Mouse (Mus musculus) G1E (cell line): ENCODE data around the gene Slc16a14. TPM values are rescaled to one million over a fixed set of nuclear protein-coding genes. Genes with fewer than 3 reads are reported as not detected.

Source experiments
- ATAC-seq: 2 replicates; pipeline ENCODE4 v1.8.0; 2016; ENCODE audit warnings: mild to moderate bottlenecking; ENCODE audit not compliant: insufficient number of reproducible peaks, poor library complexity, low FRiP score, severe bottlenecking; ENCODE audit errors: extremely low read depth
- DNase-seq: peaks from one replicate; pipeline ENCODE4 v3.0.0; 2012; ENCODE audit warnings: low spot score
- H3K27me3 ChIP-seq: 2 replicates; pipeline ENCODE4 v1.6.1; 2012; ENCODE audit warnings: mild to moderate bottlenecking, low read length, inconsistent platforms; ENCODE audit not compliant: insufficient read depth
- H3K36me3 ChIP-seq: replicated peaks from 2 replicates; pipeline ENCODE3; 2012; ENCODE audit warnings: mild to moderate bottlenecking, inconsistent platforms
- H3K4me1 ChIP-seq: 2 replicates; pipeline ENCODE4 v1.6.1; 2012; ENCODE audit warnings: low read depth, low read length, inconsistent platforms, mixed read lengths; ENCODE audit not compliant: insufficient read depth
- H3K4me3 ChIP-seq: 2 replicates; pipeline ENCODE4 v1.5.1; 2012; ENCODE audit warnings: low read depth, mild to moderate bottlenecking, inconsistent platforms, low read length, moderate library complexity, mixed read lengths
- H3K9me3 ChIP-seq: replicated peaks from 2 replicates; pipeline ENCODE4 v1.6.1; 2012; ENCODE audit warnings: inconsistent platforms
- CTCF ChIP-seq: IDR thresholded peaks from 2 replicates; pipeline ENCODE4 v1.5.1; 2012; ENCODE audit warnings: low read depth, low read length, inconsistent platforms, mixed read lengths
- GATA1 ChIP-seq: IDR thresholded peaks from 2 replicates; pipeline ENCODE4 v1.6.1; 2012; ENCODE audit warnings: borderline replicate concordance, low read length, inconsistent platforms, mixed read lengths
- GATA2 ChIP-seq: IDR thresholded peaks from 2 replicates; pipeline ENCODE4 v1.6.1; 2012; ENCODE audit warnings: low read depth, low read length, inconsistent platforms, borderline replicate concordance
- POLR2AphosphoS5 ChIP-seq: IDR thresholded peaks from 2 replicates; pipeline ENCODE4 v1.6.1; 2012; ENCODE audit warnings: low read depth, low read length, inconsistent platforms; ENCODE audit not compliant: insufficient replicate concordance
- TAL1 ChIP-seq: conservative IDR thresholded peaks from 2 replicates; pipeline ENCODE4 v1.6.1; 2012; ENCODE audit warnings: low read depth, low read length, inconsistent platforms, mixed read lengths
- polyA plus RNA-seq: library from polyadenylated mRNA; stranded (reverse); fragments of >175 nt; gene quantifications from 2 replicates; pipeline ENCODE4 v1.2.3, GENCODE M21; 2012
- total RNA-seq, 2 experiments: library from RNA; stranded (forward) in 1 of 2; stranded (reverse) in 1 of 2; fragments of 200-1000 nt in 1 of 2; fragments of >200 nt in 1 of 2; fragmentation: Nextera tagmentation in 1 of 2; gene quantifications; 2 replicates each; pipeline ENCODE4 v1.2.3; 2014 to 2017

The Slc16a14 gene
- total and polyA plus RNA-seq, 3 experiments, result 0.01 to 0.11 TPM; not detected in 1

GRCm38 (mm10) chr1:84866231-84866630 lies 68.7 kb downstream of the Slc16a14 start:
- peaks cover 59% of the 10 kb centered on the region for H3K4me1 ChIP-seq
- no peaks in the 10 kb centered on the region for H3K9me3 ChIP-seq
- TF ChIP-seq POLR2AphosphoS5, result no peak
- TF ChIP-seq CTCF, result no peak
- no peak for TF ChIP-seq GATA2
- no peak for TF ChIP-seq GATA1
- no peak for TF ChIP-seq TAL1
- no peaks in the 10 kb centered on the region for H3K27me3 ChIP-seq
- H3K4me3 ChIP-seq, result no peak overlapping the region
- no peaks in the 10 kb centered on the region for H3K36me3 ChIP-seq
- ATAC-seq (no peak), DNase-seq (no peak)

GRCm38 (mm10) chr1:84864645-84865044 lies 70.3 kb downstream of the Slc16a14 start:
- H3K4me1 ChIP-seq, result peaks cover 64% of the 10 kb centered on the region
- no peaks in the 10 kb centered on the region for H3K27me3 ChIP-seq
- ATAC-seq (no peak), DNase-seq (no peak)
- no peaks in the 10 kb centered on the region for H3K36me3 ChIP-seq
- H3K9me3 ChIP-seq, result no peaks in the 10 kb centered on the region
- TF ChIP-seq CTCF, result no peak
- no peak for TF ChIP-seq GATA2
- no peak for TF ChIP-seq POLR2AphosphoS5
- no peak for TF ChIP-seq GATA1
- no peak for TF ChIP-seq TAL1
- H3K4me3 ChIP-seq, result no peak overlapping the region

GRCm38 (mm10) chr1:84861255-84861630 lies 73.7 kb downstream of the Slc16a14 start:
- Histone ChIP-seq H3K4me3 (no peak overlapping the region), H3K36me3 (no peaks in the 10 kb centered on the region), H3K4me1 (peaks cover 47% of the 10 kb centered on the region), H3K27me3 (no peaks in the 10 kb centered on the region), H3K9me3 (no peaks in the 10 kb centered on the region)
- TF ChIP-seq POLR2AphosphoS5 (no peak), GATA2 (no peak), CTCF (no peak), GATA1 (no peak), TAL1 (no peak)
- ATAC-seq, result no peak
- no peak for DNase-seq

GRCm38 (mm10) chr1:84860360-84861254 lies 74.3 kb downstream of the Slc16a14 start:
- DNase-seq (no peak), ATAC-seq (peak; percentile 24; the same call in 1 of the 2 replicates)
- H3K9me3 ChIP-seq, result no peaks in the 10 kb centered on the region
- TF ChIP-seq CTCF, result no peak
- TF ChIP-seq TAL1, result no peak
- no peak for TF ChIP-seq GATA2
- TF ChIP-seq GATA1, result no peak
- TF ChIP-seq POLR2AphosphoS5, result no peak
- H3K4me1 ChIP-seq, result peaks cover 51% of the 10 kb centered on the region
- H3K27me3 ChIP-seq, result no peaks in the 10 kb centered on the region
- H3K36me3 ChIP-seq, result no peaks in the 10 kb centered on the region
- H3K4me3 ChIP-seq, result no peak overlapping the region; the same call in 1 of the 2 replicates

GRCm38 (mm10) chr1:84859597-84859996 lies 75.3 kb downstream of the Slc16a14 start:
- no peaks in the 10 kb centered on the region for H3K36me3 ChIP-seq
- no peak for ATAC-seq
- no peak for DNase-seq
- peaks cover 55% of the 10 kb centered on the region for H3K4me1 ChIP-seq
- no peaks in the 10 kb centered on the region for H3K9me3 ChIP-seq
- H3K27me3 ChIP-seq, result no peaks in the 10 kb centered on the region
- H3K4me3 ChIP-seq, result no peak overlapping the region
- TF ChIP-seq TAL1, result no peak
- TF ChIP-seq GATA2, result no peak
- TF ChIP-seq GATA1, result no peak
- TF ChIP-seq POLR2AphosphoS5, result no peak
- TF ChIP-seq CTCF, result no peak

Other genes with a start within 250 kb of the Slc16a14 start
- gene Dner, start 238.9 kb downstream of the Slc16a14 start, total RNA-seq (2014; fragmentation: Nextera tagmentation), result not detected in 2 replicates
- 0.16 and 0.23 TPM in 2 replicates for gene Dner, start 238.9 kb downstream of the Slc16a14 start, total RNA-seq (2017)
- not detected in 2 replicates for gene Dner, start 238.9 kb downstream of the Slc16a14 start, polyA plus RNA-seq
- gene Fbxo36, start 95.3 kb downstream of the Slc16a14 start, total RNA-seq (2014; fragmentation: Nextera tagmentation), result 28.0 and 44.0 TPM in 2 replicates
- 8.8 and 10.9 TPM in 2 replicates for gene Fbxo36, start 95.3 kb downstream of the Slc16a14 start, total RNA-seq (2017)
- gene Fbxo36, start 95.3 kb downstream of the Slc16a14 start, polyA plus RNA-seq, result 2.1 and 3.8 TPM in 2 replicates
- 566 and 620 TPM in 2 replicates for gene Trip12, start 94.6 kb downstream of the Slc16a14 start, total RNA-seq (2014; fragmentation: Nextera tagmentation)
- gene Trip12, start 94.6 kb downstream of the Slc16a14 start, total RNA-seq (2017), result 538 and 696 TPM in 2 replicates
- gene Trip12, start 94.6 kb downstream of the Slc16a14 start, polyA plus RNA-seq, result 104 and 111 TPM in 2 replicates
- not detected in 2 replicates for gene Gm10553, start 165.0 kb upstream of the Slc16a14 start, total RNA-seq (2014; fragmentation: Nextera tagmentation)
- gene Gm10553, start 165.0 kb upstream of the Slc16a14 start, total RNA-seq (2017), result 0.93 TPM in 1 of 2 replicates, not detected in the other
- gene Gm10553, start 165.0 kb upstream of the Slc16a14 start, polyA plus RNA-seq, result not detected in 2 replicates
- gene A530032D15Rik, start 174.7 kb upstream of the Slc16a14 start, total RNA-seq (2014; fragmentation: Nextera tagmentation), result not detected in 2 replicates
- gene A530032D15Rik, start 174.7 kb upstream of the Slc16a14 start, total RNA-seq (2017), result 0.29 and 0.55 TPM in 2 replicates
- not detected in 2 replicates for gene A530032D15Rik, start 174.7 kb upstream of the Slc16a14 start, polyA plus RNA-seq